Mouse (Mus musculus): ENCODE measurements at regions not wholly inside any gene's neighbourhood (a gene's known extent, or its start where the extent isn't known, plus 50 kb on each side); places are given as distances from the start of the nearest gene placed in this dataset.
A peak's percentile ranks its signal among the peaks of the same experiment; 100 is the strongest.

GRCm38 (mm10) chr8:95979223-95979622, 90.9 kb upstream of the Got2 start:
- DNase-seq (ENCODE audit: low read depth) = peak; percentile 25

GRCm38 (mm10) chr8:95974889-95975288, 86.5 kb upstream of the Got2 start:
- peak; percentile 55 for DNase-seq (ENCODE audit: low read depth)

- no peak for DNase-seq (ENCODE audit: low read depth)
Measured at GRCm38 (mm10) chr8:95974231-95974630, 85.9 kb upstream of the Got2 start.

- peak; percentile 52 for DNase-seq (ENCODE audit: low read depth)
Measured at GRCm38 (mm10) chr8:95973571-95973970, 85.2 kb upstream of the Got2 start.

GRCm38 (mm10) chr8:95968828-95969227, 80.5 kb upstream of the Got2 start:
- no peak for DNase-seq (ENCODE audit: low read depth)

GRCm38 (mm10) chr8:95966430-95966829, 78.1 kb upstream of the Got2 start:
- no peak for DNase-seq (ENCODE audit: low read depth)

- no peak for DNase-seq (ENCODE audit: low read depth)
Measured at GRCm38 (mm10) chr8:95952257-95952656, 63.9 kb upstream of the Got2 start.

GRCm38 (mm10) chr8:95951794-95952193, 63.4 kb upstream of the Got2 start:
- peak; percentile 83 for DNase-seq (ENCODE audit: low read depth)
